ENCODE assay signal across 8 mouse cellular contexts in the genomic region with DNA sequence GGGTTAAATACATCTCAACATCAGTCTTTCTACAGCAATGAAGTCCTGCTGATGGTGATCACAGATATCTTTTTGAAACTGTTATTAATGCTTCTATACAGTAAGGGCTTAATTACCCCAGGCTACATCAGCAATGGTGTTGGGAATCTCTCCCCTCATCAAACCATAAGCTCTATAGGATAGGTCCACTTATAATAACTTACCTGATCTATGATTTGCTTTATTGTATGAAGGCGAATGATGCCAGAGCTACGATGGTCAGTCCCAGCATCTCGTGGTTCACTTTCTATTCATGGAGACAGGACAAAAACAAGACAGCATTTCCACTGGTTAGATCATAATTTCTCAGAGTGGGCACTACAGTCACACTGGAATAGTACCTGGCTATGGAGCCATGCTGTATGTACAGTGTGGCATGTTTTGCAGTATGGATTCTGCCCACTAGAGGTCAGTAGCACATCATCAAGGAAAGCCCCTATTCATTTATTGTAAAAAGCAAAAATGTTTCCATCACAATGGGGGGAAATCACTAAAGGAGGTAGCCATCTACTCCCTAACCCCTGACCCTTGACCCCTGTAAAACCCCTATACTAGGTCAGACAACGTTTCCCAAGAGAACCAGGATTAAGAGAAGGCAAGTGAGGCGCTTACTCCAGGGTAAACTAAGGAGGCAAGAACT.
DNase-seq lines count a peak whose midpoint lies in the region; ATAC-seq and TF ChIP-seq lines count a peak whose summit lies in the region.

No protein-coding gene starts in this region.

- no peak for ATAC-seq in inflammation-experienced regulatory T-cells, adult 6 months

- 66% methylated on average over 5 of the region's 5 CpGs for WGBS in large intestine, adult 2 months
- WGBS in lung, adult 2 months, result 66% methylated on average over 5 of the region's 5 CpGs

- no peak overlapping the region for H3K4me3 ChIP-seq in lung, adult 2 months (replicated peaks; ENCODE audit: extremely low read depth, low read depth, low read length)

- peak; percentile 68 for DNase-seq in ES-CJ7 (ENCODE audit: low read depth, low spot score)
- DNase-seq in adrenal gland, adult 2 months, result peak; percentile 50
- peak; percentile 87 for DNase-seq in embryo, embryonic 10.5 days (ENCODE audit: low spot score)
- DNase-seq in heart, postnatal 10 days, result peak; percentile 78 to 87
- DNase-seq in large intestine, adult 2 months (ENCODE audit: low read depth, low spot score), result peak; percentile 37
- peak; percentile 60 for DNase-seq in lung, adult 2 months
- peak; percentile 81 for DNase-seq in retina, postnatal 1 day

- intact Hi-C loops in heart, postnatal 10 days (cut with DNase I), result loop anchor here (1.0 to 5.0 kb wide), 4 partner anchors 50 to 323 kb away; a partner anchor contains a TSS

- no peaks in the 10 kb centered on the region for H3K4me1 ChIP-seq in lung, adult 2 months (ENCODE audit: control insufficient read depth, insufficient read depth, low read length)

- TF ChIP-seq CTCF in lung, adult 2 months (IDR thresholded peaks at IDR 0.05; ENCODE audit: insufficient read depth, low read length), result peak; percentile 36; the same call in 1 of the 2 replicates

- TF ChIP-seq POLR2A in lung, adult 2 months (IDR thresholded peaks at IDR 0.05; ENCODE audit: borderline replicate concordance, extremely low read depth, low read depth, low read length), result no peak

Comparison
In these comparisons a context has a peak if more than half of its experiments do, and no peak if none do; other contexts are left out.
1. DNase-seq: peak in every context shown above with its lines; median percentile 87 in embryo, embryonic 10.5 days; 82 in heart, postnatal 10 days; 81 in retina, postnatal 1 day; 68 in ES-CJ7; 60 in lung, adult 2 months; 50 in adrenal gland, adult 2 months; 37 in large intestine, adult 2 months.